Mouse (Mus musculus): Measurements from ENCODE around the gene Tek.

The Tek gene

GRCm38 (mm10) chr4:94826891-94827290 is 87.8 kb downstream of the Tek start:
- peak; percentile 25 to 49 for DNase-seq

DNA sequence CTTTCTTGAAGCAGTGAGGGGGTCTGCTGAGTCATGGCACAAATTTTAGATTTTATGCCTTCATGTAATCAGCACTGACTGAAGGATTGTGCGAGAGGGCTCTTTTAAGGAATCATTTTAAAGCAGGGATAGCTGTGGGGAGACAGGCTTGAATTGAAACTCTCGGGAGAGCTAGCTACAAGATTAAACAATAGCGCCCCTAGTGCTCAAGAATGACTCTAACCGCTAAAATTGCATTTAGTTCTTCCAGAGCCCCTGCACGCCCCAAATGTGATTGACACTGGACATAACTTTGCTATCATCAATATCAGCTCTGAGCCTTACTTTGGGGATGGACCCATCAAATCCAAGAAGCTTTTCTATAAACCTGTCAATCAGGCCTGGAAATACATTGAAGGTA is 88.3 kb downstream of the Tek start:
- peak in 1 of 2 experiments; percentile 9 for DNase-seq

DNA sequence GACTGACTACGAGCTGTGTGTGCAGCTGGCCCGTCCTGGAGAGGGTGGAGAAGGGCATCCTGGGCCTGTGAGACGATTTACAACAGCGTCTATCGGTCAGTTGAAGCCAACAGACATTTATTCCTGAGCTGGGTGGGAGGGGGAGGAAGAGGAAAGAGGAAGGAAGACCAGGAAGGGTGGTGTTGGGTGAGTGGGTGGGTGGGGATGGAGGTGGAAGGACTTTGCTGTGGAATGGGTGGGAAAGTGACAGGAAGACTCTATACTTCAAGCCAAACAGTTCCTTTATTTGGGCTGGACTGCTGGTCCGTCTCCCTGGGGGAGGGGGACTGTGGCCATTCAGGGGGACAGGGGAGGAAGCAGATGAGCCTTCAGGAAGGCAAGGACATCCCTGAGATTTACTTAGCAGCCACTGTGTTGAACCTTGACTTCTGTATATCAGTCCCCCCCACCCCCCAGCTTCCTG is 90.9 kb downstream of the Tek start:
- peak; percentile 66 to 82 for DNase-seq

DNA sequence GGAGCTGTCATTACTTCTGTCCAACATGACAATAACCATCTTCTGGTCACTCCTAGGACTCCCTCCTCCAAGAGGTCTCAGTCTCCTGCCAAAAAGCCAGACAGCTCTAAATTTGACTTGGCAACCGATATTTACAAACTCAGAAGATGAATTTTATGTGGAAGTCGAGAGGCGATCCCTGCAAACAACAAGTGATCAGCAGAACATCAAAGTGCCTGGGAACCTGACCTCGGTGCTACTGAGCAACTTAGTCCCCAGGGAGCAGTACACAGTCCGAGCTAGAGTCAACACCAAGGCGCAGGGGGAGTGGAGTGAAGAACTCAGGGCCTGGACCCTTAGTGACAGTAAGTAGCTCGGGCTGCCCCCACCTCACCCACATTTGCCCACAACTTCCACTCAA is 98.0 kb downstream of the Tek start:
- DNase-seq = peak; percentile 20 to 34

GRCm38 (mm10) chr4:94853301-94853700 is 114.2 kb downstream of the Tek start:
- DNase-seq = peak; percentile 38 to 81

DNA sequence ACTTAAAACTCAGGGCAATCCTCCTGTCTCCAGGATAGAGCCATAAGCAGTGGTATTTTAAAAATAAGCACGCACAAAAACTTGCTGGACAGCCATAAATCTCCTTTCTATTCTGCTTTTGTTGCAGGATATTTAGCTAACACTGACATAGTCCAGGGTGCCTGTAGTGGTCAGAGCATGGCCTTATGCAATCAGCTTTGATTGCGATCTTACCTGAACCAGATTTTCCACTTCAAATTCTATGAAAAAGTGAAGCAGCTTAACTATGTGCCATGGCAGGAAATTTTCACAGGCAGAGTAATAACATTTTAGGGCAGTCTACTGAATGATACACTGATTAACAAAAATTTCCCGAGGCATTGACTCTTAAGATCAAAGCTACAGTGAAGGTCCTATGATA is 115.2 kb downstream of the Tek start:
- no peak for DNase-seq

DNA sequence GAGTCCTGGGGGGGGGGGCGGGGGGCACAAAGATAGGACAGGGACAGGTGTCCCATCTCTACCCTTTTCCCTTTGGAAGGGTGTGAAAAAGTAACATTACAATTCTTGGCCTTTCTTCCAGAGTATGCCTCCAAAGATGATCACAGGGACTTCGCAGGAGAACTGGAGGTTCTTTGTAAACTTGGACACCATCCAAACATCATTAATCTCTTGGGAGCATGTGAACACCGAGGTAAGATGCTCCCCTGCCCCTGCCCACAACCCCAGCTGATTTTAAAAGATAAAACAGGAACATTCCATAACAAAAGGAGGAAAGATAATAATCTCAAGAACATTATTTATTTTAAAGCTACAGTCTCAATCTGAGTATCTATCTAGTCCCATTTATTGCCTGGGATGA is 116.1 kb downstream of the Tek start:
- peak in 1 of 2 experiments; percentile 76 for DNase-seq

DNA sequence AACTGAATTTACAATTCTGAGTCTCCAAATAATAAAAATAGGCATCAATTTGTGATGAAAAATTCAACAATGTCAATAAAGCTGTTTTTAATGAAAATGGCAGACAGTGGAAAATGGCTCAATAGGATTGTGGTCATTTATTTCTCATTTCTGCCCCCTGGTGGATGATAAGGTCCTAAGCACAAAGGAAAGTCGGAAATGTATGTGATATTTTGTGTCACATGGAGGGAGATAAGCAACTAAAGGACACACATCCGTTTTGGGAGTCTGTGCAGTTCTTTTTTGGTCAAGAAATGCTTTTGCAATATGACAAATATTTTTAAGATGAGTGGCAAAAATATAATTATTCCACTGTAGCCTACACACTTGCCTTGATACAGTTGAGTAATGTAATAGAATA is 161.7 kb downstream of the Tek start:
- peak; percentile 27 to 32 for DNase-seq

DNA sequence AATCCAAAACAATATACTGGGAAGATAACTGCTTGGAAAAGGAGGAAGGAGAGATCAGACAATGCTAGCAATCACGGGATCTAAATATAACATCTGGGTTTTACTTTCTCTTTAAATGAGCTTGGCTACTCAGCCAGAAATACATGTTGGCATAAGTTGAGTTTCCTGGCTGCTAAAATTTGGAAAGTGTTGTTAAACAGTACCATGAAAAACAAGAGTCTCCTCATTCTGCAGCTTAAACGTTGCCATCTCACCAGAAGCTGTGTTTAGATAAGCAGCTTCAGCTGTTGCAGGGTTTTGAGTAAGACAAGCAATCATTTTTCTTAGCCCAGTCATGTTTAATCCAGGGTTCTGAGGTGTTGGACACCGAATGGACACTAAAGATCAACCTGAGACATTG is 162.7 kb downstream of the Tek start:
- DNase-seq = no peak
